In the genomic region with DNA sequence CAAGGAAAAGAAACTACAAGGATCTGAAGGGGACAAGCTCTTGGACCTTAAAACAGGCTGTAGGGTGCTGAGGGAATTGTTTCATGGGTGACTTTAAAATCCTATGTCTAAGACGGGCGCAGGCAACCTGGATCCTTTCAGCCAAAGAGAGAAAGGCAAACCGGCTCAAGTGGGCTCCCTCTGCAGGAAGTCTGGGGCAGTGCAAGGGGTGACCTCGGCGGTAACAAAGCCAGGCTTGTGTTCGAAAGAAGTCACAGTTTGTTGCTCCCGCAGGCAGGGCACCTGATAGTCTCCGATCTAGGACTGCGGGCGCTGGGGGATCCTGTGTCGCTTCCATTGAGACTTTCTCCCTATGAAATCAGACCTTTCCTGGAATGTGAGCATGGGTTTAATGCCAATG, we compare ENCODE assay signal across 9 mouse cellular contexts. TPM values are rescaled to one million over a fixed set of nuclear protein-coding genes. Genes with fewer than 3 reads are reported as not detected.
DNase-seq lines count a peak whose midpoint lies in the region; ATAC-seq lines count a peak whose summit lies in the region.
"Had no signal": no experiment of that assay in that cellular context is flagged by ENCODE, and none has a peak within 500 bp of the region (broad histone marks: within the 10 kb centered on the region; RNA-seq: fewer than 3 reads in every experiment).

No protein-coding gene starts in this region.

- ATAC-seq in forebrain, embryonic 13.5 days: 0 out of 2 replicates have a peak, but pooled peaks have one; percentile 14

- no peaks in the 10 kb centered on the region for H3K27me3 ChIP-seq in forebrain, embryonic 13.5 days
- H3K27me3 ChIP-seq: midbrain, embryonic 12.5 days had no signal

- intact Hi-C loops in heart, postnatal 14 days (cut with DNase I): loop anchor here (1.0 to 2.0 kb wide), 2 partner anchors 35 to 250 kb away; no protein-coding TSS in a partner anchor

- no peaks in the 10 kb centered on the region for H3K36me3 ChIP-seq in forebrain, embryonic 13.5 days (ENCODE audit: poor library complexity, severe bottlenecking)
- H3K36me3 ChIP-seq: midbrain, embryonic 12.5 days had no signal

- no peak overlapping the region for H3K9ac ChIP-seq in forebrain, embryonic 13.5 days
- H3K9ac ChIP-seq: midbrain, embryonic 12.5 days had no signal

- peaks cover 6% of the 10 kb centered on the region for H3K4me1 ChIP-seq in forebrain, embryonic 13.5 days

- H3K4me2 ChIP-seq in forebrain, embryonic 13.5 days: no peak overlapping the region
- H3K4me2 ChIP-seq: midbrain, embryonic 12.5 days had no signal

- no peak overlapping the region for H3K27ac ChIP-seq in forebrain, embryonic 13.5 days
- H3K27ac ChIP-seq: midbrain, embryonic 12.5 days had no signal

- H3K9me3 ChIP-seq in forebrain, embryonic 13.5 days (replicated peaks): no peaks in the 10 kb centered on the region
- H3K9me3 ChIP-seq: midbrain, embryonic 12.5 days had no signal

- no peak overlapping the region for H3K4me3 ChIP-seq in forebrain, embryonic 13.5 days
- H3K4me3 ChIP-seq: midbrain, embryonic 12.5 days had no signal

- WGBS in forebrain, embryonic 13.5 days: 6% methylated on average over 11 of the region's 11 CpGs

- DNase-seq in Muller cell, postnatal 12 days (ENCODE audit: inconsistent ontology term): peak; percentile 75
- DNase-seq in cerebellum, adult 11-12 months: peak; percentile 81
- DNase-seq in heart, postnatal 14 days: peak; percentile 72 to 85
- DNase-seq in layer of hippocampus, adult 9-11 months: peak; percentile 48
- peak; percentile 82 for DNase-seq in lung, postnatal 14 days
- peak; percentile 89 for DNase-seq in retina, embryonic 14.5 days (ENCODE audit: low spot score)
- peak; percentile 52 for DNase-seq in urinary bladder, adult 2 months (ENCODE audit: low spot score)

RNA-seq across cellular contexts. Expression of gene Rab12, which starts 33.8 kb away (rescaled TPM):
- polyA plus RNA-seq in forebrain, embryonic 13.5 days (2015; fragmentation: Nextera tagmentation; extraction: Ambion mirVana): 43.0 and 48.0 TPM in 2 replicates
- 100 to 1,000 TPM; 181 to 186 TPM for total RNA-seq in heart, postnatal 14 days (2021)
- 102 and 105 TPM in 2 replicates for polyA plus RNA-seq in urinary bladder, adult 2 months (2012; rRNA removed)

RNA-seq across cellular contexts. Expression of gene Mtcl1, which starts 36.2 kb away (rescaled TPM):
- 33.0 and 33.9 TPM in 2 replicates for polyA plus RNA-seq in forebrain, embryonic 13.5 days (2015; fragmentation: Nextera tagmentation; extraction: Ambion mirVana)
- 1 to 10 TPM; 4.4 to 4.6 TPM for total RNA-seq in heart, postnatal 14 days (2021)
- polyA plus RNA-seq in urinary bladder, adult 2 months (2012; rRNA removed): 5.8 and 9.0 TPM in 2 replicates
